Mouse (Mus musculus) adrenal gland (tissue): ENCODE data around the gene Med29.

Experiments
- intact Hi-C: fragments of 180-260 bp; cut with DNase I; formaldehyde crosslinking; loops from one replicate; pipeline ENCODE4 v1.15.1; 2025
- long read RNA-seq, 2 experiments: library from polyadenylated mRNA; unstranded; transcript quantifications; one replicate each; pipeline ENCODE4 v2.0.0; 2020; ENCODE audit warnings: borderline replicate concordance in 1 of 2; ENCODE audit not compliant: insufficient replicate concordance in 1 of 2

Med29 gene
- long read RNA-seq, experiment 1, transcript Med29-201 (4 exons, 1,281 nt), result major isoform, 99 of 104 reads
- long read RNA-seq, experiment 1, partial matches to known transcripts, result 1 of 104 reads
- long read RNA-seq, experiment 1, other reads (novel, unspliced or antisense), result 4 of 104 reads
- long read RNA-seq, experiment 2, transcript Med29-201 (4 exons, 1,281 nt), result major isoform, 129 of 139 reads
- long read RNA-seq, experiment 2, partial matches to known transcripts, result 2 of 139 reads
- long read RNA-seq, experiment 2, other reads (novel, unspliced or antisense), result 8 of 139 reads

- intact Hi-C loops, result no loop called here
These were observed at the start of gene Med29, which contains the start of gene Paf1 for GRCm38 (mm10) chr7:28392429-28393271. Gene Med29 (minus strand): TSS chr7:28392708. Gene Paf1 (plus strand): TSS chr7:28392951.

- intact Hi-C loops, result no loop called here
These were observed 49.4 kb upstream of the Med29 start for GRCm38 (mm10) chr7:28441776-28442485.

GRCm38 (mm10) chr7:28440739-28441138, 48.2 kb upstream of the Med29 start:
- intact Hi-C loops, result no loop called here

- intact Hi-C loops, result no loop called here
These were observed 46.3 kb upstream of the Med29 start for GRCm38 (mm10) chr7:28438771-28439170.

GRCm38 (mm10) chr7:28437964-28438363, 45.5 kb upstream of the Med29 start:
- intact Hi-C loops, result no loop called here

GRCm38 (mm10) chr7:28436932-28437570, 44.5 kb upstream of the Med29 start, which contains the start of gene Gmfg:
Gene Gmfg (plus strand): TSS chr7:28437447.
- intact Hi-C loops, result no loop called here

- intact Hi-C loops, result no loop called here
These were observed 43.9 kb upstream of the Med29 start for GRCm38 (mm10) chr7:28436271-28436904.

GRCm38 (mm10) chr7:28435660-28436259, 43.3 kb upstream of the Med29 start:
- intact Hi-C loops, result no loop called here

GRCm38 (mm10) chr7:28432252-28432651, 39.7 kb upstream of the Med29 start:
- intact Hi-C loops, result no loop called here

- intact Hi-C loops, result no loop called here
These were observed 38.0 kb upstream of the Med29 start for GRCm38 (mm10) chr7:28430512-28430911.

- intact Hi-C loops, result no loop called here
These were observed 35.2 kb upstream of the Med29 start for GRCm38 (mm10) chr7:28427738-28428137.

- intact Hi-C loops, result no loop called here
These were observed 30.5 kb upstream of the Med29 start for GRCm38 (mm10) chr7:28423018-28423417.

GRCm38 (mm10) chr7:28419416-28419815, 26.9 kb upstream of the Med29 start:
- intact Hi-C loops, result no loop called here

GRCm38 (mm10) chr7:28418096-28418670, 25.7 kb upstream of the Med29 start:
- intact Hi-C loops, result no loop called here

GRCm38 (mm10) chr7:28417368-28417767, 24.9 kb upstream of the Med29 start:
- intact Hi-C loops, result no loop called here

GRCm38 (mm10) chr7:28412826-28413225, 20.3 kb upstream of the Med29 start:
- intact Hi-C loops, result no loop called here

GRCm38 (mm10) chr7:28410841-28411475, 18.4 kb upstream of the Med29 start:
- intact Hi-C loops, result no loop called here

GRCm38 (mm10) chr7:28401942-28402341, 9.4 kb upstream of the Med29 start:
- intact Hi-C loops, result no loop called here

- intact Hi-C loops, result no loop called here
These were observed 8.5 kb upstream of the Med29 start for GRCm38 (mm10) chr7:28401030-28401429.
